Mouse (Mus musculus) limb, embryonic 14.5 days (tissue): ENCODE results near the gene Fam78b. TPM values are rescaled to one million over a fixed set of nuclear protein-coding genes. Genes with fewer than 3 reads are reported as not detected.

Source experiments
- ATAC-seq: fragments of 200-750 bp; cut with Nextera tagmentation; 2 replicates; pipeline ENCODE4 v1.8.0; 2017; ENCODE audit warnings: low read depth, moderate number of reproducible peaks, moderate TSS enrichment; ENCODE audit not compliant: low FRiP score
- DNase-seq: peaks from one replicate; pipeline ENCODE4 v3.0.0-alpha.2; 2015; ENCODE audit warnings: low spot score
- H3K27ac ChIP-seq: fragments of 300-500 bp; sonication (generic); replicated peaks from 2 replicates; pipeline ENCODE4 v1.5.1; 2014; ENCODE audit warnings: low read depth, mild to moderate bottlenecking, low read length, moderate library complexity, mixed read lengths
- H3K27me3 ChIP-seq: fragments of 300-500 bp; sonication (generic); 2 replicates; pipeline ENCODE4 v1.6.1; 2014; ENCODE audit warnings: low read length, mixed read lengths; ENCODE audit not compliant: control insufficient read depth, insufficient read depth
- H3K36me3 ChIP-seq: fragments of 300-500 bp; sonication (generic); 2 replicates; pipeline ENCODE4 v1.6.1; 2014; ENCODE audit warnings: mild to moderate bottlenecking, low read length, moderate library complexity, mixed read lengths; ENCODE audit not compliant: control insufficient read depth, insufficient read depth
- H3K4me1 ChIP-seq: fragments of 300-500 bp; sonication (generic); 2 replicates; pipeline ENCODE4 v1.6.1; 2014; ENCODE audit warnings: antibody characterized with exemption, low read length, mixed read lengths; ENCODE audit not compliant: control insufficient read depth, insufficient read depth
- H3K4me2 ChIP-seq: fragments of 300-500 bp; sonication (generic); replicated peaks from 2 replicates; pipeline ENCODE4 v1.6.1; 2014; ENCODE audit warnings: low read depth, mild to moderate bottlenecking, low read length, moderate library complexity; ENCODE audit not compliant: severe bottlenecking
- H3K4me3 ChIP-seq: fragments of 300-500 bp; sonication (generic); replicated peaks from 2 replicates; pipeline ENCODE4 v1.5.1; 2014; ENCODE audit warnings: low read length
- H3K9ac ChIP-seq: fragments of 300-500 bp; sonication (generic); 2 replicates; pipeline ENCODE4 v1.6.1; 2014; ENCODE audit warnings: mild to moderate bottlenecking, low read depth, low read length, moderate library complexity; ENCODE audit not compliant: severe bottlenecking
- H3K9me3 ChIP-seq: fragments of 300-500 bp; sonication (generic); 2 replicates; pipeline ENCODE4 v1.6.1; 2016; ENCODE audit warnings: low read length; ENCODE audit not compliant: control insufficient read depth
- POLR2A ChIP-seq: fragments of 200-500 bp; IDR thresholded peaks from 2 replicates; pipeline ENCODE4 v1.8.0; 2012; ENCODE audit warnings: inconsistent platforms, mild to moderate bottlenecking, moderate library complexity, borderline replicate concordance; ENCODE audit not compliant: insufficient read depth, insufficient read length; ENCODE audit errors: extremely low read depth
- WGBS: fragments of 180-500 bp; shearing (Covaris S2); extraction: QIAGEN DNeasy Blood & Tissue Kit; methylation state at CpG from one replicate; pipeline ENCODE4 v1.1.7; 2014; 5-methylcytosine and 5-hydroxymethylcytosine counted together
- polyA plus RNA-seq, 2 experiments: library from polyadenylated mRNA; depleted of rRNA in 1 of 2; stranded (reverse) in 1 of 2; unstranded in 1 of 2; fragments of >200 nt; fragmentation: Nextera tagmentation in 1 of 2; extraction: Ambion mirVana in 1 of 2; gene quantifications; 2 replicates each; pipeline versions ENCODE4 v1.2.1 to v1.2.3; 2012 to 2014

The Fam78b gene
- polyA plus RNA-seq, 2 experiments: 1.3 to 2.3 TPM

DNA sequence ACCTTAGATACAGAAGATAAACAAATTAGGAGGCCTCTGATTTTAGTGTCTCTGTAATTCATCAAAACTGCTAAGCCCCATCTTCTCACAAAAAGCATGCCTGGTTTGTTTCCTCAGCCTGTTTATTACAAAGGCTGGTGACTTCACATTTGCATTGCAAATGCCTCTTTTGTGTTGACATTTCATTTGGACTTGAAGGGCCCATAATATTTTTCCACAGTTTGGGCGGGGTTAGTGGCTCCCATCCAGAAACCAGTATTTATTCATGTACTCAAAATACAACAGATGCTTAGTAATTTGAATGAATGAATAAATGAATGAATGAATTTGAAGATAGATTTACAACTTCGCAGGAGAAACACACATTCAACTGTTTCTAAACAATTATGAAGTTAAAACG is 115.5 kb downstream of the Fam78b start:
- no peak for DNase-seq
- no peak overlapping the region for H3K4me2 ChIP-seq
- no peaks in the 10 kb centered on the region for H3K9me3 ChIP-seq
- H3K27me3 ChIP-seq: no peaks in the 10 kb centered on the region
- 85% methylated on average over 3 of the region's 3 CpGs for WGBS
- no peak for TF ChIP-seq POLR2A
- ATAC-seq: no peak
- no peak overlapping the region for H3K4me3 ChIP-seq
- H3K36me3 ChIP-seq: no peaks in the 10 kb centered on the region
- no peak overlapping the region for H3K27ac ChIP-seq
- H3K4me1 ChIP-seq: no peaks in the 10 kb centered on the region
- H3K9ac ChIP-seq: no peak overlapping the region

DNA sequence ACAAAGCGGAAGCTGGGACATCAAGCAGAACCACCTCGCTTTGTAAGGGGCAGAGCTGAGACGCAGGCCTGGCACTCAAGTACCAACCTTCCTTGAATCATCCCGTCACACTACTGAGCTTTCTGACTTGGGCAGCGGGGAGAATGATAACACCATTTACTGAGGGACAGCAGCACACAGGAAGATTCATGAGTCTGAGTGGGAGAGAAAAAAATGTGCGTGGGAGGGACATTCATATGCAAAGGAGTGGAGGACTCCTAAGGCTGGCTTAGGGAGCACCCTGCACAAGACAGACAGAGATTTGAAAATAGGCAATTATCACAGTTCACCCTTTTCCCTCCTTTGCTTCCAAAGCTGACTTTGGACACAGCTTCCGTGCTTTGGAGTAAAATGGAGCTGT is 117.8 kb downstream of the Fam78b start:
- no peak overlapping the region for H3K4me3 ChIP-seq
- no peaks in the 10 kb centered on the region for H3K4me1 ChIP-seq
- 83% methylated on average over 7 of the region's 7 CpGs for WGBS
- DNase-seq: no peak
- no peak overlapping the region for H3K4me2 ChIP-seq
- H3K27me3 ChIP-seq: no peaks in the 10 kb centered on the region
- no peaks in the 10 kb centered on the region for H3K36me3 ChIP-seq
- H3K9me3 ChIP-seq: no peaks in the 10 kb centered on the region
- no peak for TF ChIP-seq POLR2A
- no peak overlapping the region for H3K9ac ChIP-seq
- no peak for ATAC-seq
- H3K27ac ChIP-seq: no peak overlapping the region

DNA sequence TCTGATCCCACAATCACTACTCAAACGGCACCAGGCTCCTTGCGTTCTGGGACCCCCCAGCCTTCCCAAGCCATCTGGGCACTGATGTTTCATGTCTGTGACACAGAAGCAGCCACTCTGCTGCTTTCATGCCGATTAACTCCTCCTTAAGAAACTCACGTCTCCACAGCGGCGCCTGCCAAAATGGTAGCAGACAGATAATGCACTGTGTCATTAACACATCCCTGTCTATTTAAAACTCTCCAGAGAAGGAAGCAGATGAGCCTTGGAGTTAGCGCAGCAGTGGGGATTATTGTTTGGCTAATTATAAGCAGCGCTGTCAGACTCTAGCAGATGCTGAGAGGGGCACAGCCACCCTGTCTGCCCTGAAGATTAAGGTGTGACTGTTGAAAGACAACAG is 118.2 kb downstream of the Fam78b start:
- no peak for TF ChIP-seq POLR2A
- no peak overlapping the region for H3K9ac ChIP-seq
- ATAC-seq: no peak
- H3K4me2 ChIP-seq: no peak overlapping the region
- H3K4me1 ChIP-seq: no peaks in the 10 kb centered on the region
- H3K36me3 ChIP-seq: no peaks in the 10 kb centered on the region
- H3K4me3 ChIP-seq: no peak overlapping the region
- H3K27me3 ChIP-seq: no peaks in the 10 kb centered on the region
- H3K27ac ChIP-seq: no peak overlapping the region
- no peak for DNase-seq
- no peaks in the 10 kb centered on the region for H3K9me3 ChIP-seq
- 61% methylated on average over 8 of the region's 8 CpGs for WGBS

DNA sequence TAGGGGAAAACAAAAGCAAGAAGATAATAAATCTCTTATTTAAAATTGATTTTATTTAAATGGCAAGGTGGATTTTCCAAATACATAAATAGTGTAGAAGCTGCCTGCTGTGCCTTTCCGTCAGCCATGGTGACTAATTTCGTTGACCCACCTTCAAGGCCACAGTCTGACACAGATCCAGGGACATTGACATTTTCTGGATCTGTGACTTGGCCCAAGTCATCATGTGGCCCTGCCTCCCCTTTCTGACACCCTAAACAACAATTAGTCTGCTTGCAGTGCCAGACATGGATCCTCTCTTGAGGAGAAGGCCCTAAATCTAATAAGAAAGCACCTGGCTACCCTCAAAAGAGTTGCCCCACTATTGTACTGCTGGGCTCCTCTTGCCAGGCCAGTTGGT is 121.2 kb downstream of the Fam78b start:
- H3K4me2 ChIP-seq: no peak overlapping the region
- TF ChIP-seq POLR2A: no peak
- no peak for DNase-seq
- no peak overlapping the region for H3K4me3 ChIP-seq
- H3K9me3 ChIP-seq: no peaks in the 10 kb centered on the region
- H3K27me3 ChIP-seq: no peaks in the 10 kb centered on the region
- H3K27ac ChIP-seq: no peak overlapping the region
- H3K4me1 ChIP-seq: no peaks in the 10 kb centered on the region
- H3K9ac ChIP-seq: no peak overlapping the region
- ATAC-seq: no peak
- 87% methylated on average over 2 of the region's 2 CpGs for WGBS
- no peaks in the 10 kb centered on the region for H3K36me3 ChIP-seq

DNA sequence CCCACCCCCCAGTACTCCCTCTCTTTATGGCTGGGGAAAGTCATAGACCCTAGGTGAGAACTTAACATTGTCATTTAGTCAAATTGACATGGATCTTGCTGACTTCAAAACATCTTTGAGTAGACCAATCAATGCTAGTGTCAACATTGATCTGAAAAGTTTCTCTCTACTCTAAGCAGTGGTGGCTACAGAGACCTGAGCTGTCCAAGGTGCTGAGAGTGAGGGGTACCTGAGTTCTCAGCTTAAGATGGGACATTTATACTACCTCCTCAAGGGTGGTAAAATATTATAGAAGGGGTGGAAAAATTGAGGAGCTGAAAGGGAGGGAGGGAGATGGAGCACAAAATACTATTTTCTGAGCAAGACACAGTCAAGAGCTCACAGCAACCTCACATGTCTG is 122.3 kb downstream of the Fam78b start:
- H3K9me3 ChIP-seq: no peaks in the 10 kb centered on the region
- no peak for ATAC-seq
- H3K27me3 ChIP-seq: no peaks in the 10 kb centered on the region
- H3K27ac ChIP-seq: no peak overlapping the region
- no peak overlapping the region for H3K9ac ChIP-seq
- H3K4me1 ChIP-seq: no peaks in the 10 kb centered on the region
- H3K4me2 ChIP-seq: no peak overlapping the region
- no peaks in the 10 kb centered on the region for H3K36me3 ChIP-seq
- no peak overlapping the region for H3K4me3 ChIP-seq
- TF ChIP-seq POLR2A: no peak
- peak; percentile 69 for DNase-seq

DNA sequence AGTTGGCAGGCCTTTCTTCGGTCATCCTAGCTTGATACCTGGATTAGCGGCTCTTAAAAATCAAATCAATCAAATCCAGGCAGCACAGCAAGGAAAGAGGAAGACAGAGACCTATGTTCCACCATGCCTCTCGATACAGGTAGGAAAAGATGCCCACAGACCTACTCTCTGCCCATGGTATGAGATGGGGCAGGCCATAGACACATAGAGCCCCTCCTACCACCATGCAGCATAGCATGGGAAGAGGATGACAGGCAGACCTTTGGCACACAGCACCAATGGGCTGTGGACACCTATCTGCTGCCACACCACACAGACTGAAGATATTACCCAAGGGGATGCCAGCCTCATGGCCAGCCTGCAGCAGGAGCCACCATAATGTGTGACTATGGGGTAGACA is 124.7 kb downstream of the Fam78b start:
- ATAC-seq: no peak
- DNase-seq: no peak
- no peak for TF ChIP-seq POLR2A
- WGBS: 85% methylated on average over 3 of the region's 3 CpGs
- no peaks in the 10 kb centered on the region for H3K9me3 ChIP-seq
- no peak overlapping the region for H3K27ac ChIP-seq
- H3K4me3 ChIP-seq: no peak overlapping the region
- no peaks in the 10 kb centered on the region for H3K36me3 ChIP-seq
- H3K9ac ChIP-seq: no peak overlapping the region
- H3K27me3 ChIP-seq: no peaks in the 10 kb centered on the region
- no peaks in the 10 kb centered on the region for H3K4me1 ChIP-seq
- no peak overlapping the region for H3K4me2 ChIP-seq
